Mouse (Mus musculus) left cerebral cortex, adult 11 months (tissue): ENCODE results near the gene Gse1.

ENCODE experiments used
- DNase-seq: peaks from one replicate; pipeline ENCODE4 v3.0.0; 2022; ENCODE audit warnings: low spot score

Gse1 gene

GRCm38 (mm10) chr8:120425199-120425941 lies 197.1 kb downstream of the Gse1 start:
- DNase-seq = no peak

DNA sequence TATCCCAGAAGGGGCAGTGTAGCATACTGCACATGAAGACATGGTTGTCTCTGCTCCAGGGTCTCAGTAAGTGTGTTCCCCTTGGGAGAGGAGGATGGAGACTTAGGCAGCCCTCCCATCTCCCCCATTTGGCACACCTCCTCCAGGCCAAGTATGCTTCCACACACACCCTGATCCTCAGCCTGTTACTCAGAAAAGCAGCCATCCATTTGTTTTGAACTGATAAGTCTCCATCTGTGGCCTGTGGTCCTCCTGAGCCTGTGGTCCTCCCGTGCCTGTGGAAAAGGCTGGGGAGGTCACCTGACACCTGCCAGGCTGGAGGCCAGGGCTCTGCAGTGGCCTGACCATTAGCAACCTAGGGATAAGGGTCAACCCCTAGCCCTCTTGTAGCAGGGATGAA lies 197.8 kb downstream of the Gse1 start:
- DNase-seq = no peak

DNA sequence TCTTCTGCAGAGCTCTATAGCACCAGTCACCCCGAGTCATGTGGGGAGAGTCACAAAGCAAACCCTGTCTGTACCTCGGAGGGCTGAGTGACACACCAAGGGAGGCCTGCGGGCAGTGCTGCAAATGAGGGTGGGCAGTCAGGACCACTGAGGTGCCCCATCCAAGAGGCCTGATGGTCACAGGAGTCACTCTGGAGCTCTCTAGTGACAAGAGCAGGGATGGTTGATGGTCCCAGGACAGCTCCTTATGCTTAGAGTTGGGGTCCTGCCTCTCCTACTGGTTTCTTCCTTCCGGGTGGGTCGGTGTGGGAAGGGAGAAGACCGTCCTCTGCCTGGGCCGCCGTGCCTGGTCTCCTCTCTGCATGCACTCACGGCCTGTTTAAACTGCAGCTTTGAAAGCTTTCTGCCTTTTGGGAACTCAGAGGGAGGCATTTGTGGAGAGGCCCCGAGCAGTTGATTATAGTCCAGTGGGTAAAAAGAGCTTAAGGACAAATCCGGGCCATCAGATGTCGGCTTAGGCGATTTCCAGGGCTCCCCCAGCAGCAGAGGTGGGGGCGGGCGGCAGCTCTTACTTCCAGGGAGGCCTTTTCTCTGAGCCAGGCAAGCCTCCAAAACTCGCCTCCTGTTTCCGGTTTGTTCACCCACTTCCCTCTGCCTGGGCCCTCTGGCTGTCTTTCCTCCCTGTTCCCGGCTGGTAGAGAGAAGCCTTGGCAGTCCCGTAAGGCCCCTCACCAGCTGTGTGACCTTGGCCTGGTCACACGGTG lies 198.5 kb downstream of the Gse1 start:
- DNase-seq = peak; percentile 68

DNA sequence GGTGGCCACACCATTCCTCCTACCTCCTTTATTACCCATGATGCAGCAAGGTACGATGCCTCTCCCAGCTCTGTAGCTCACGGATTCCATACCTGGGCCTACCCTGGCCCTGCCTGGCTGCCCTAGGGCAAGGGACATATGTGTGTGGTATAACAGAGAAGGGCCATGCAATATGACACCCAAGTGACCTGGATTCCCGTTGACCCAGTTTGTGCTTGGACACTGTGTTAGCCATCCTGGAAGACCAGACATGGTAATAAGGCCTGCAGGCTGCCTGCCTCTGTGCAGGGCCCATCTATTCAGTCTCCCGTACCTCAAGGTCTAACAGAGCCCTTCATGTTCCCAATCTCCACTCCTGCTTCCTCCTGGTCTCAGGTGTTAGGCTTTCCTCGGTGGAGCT lies 200.2 kb downstream of the Gse1 start:
- DNase-seq = no peak

DNA sequence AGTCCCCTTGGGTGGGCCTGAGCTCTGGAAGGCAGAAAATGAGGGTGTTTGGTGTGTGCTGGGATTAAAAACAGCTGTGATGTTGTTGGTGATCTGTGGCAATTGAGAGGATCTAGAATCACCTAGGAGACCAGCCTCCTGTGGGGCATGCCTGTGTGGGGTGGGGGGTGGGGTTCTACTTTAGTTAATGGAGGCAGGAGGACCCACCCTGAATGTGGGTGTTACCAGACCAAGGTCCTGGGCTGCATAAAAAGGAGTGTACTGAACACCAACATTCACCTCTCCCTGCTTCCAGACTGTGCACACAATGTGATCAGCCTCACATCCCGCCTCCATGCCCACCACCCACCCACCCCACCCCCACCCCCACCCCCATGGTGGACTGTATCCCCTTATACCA lies 200.9 kb downstream of the Gse1 start:
- DNase-seq = no peak

DNA sequence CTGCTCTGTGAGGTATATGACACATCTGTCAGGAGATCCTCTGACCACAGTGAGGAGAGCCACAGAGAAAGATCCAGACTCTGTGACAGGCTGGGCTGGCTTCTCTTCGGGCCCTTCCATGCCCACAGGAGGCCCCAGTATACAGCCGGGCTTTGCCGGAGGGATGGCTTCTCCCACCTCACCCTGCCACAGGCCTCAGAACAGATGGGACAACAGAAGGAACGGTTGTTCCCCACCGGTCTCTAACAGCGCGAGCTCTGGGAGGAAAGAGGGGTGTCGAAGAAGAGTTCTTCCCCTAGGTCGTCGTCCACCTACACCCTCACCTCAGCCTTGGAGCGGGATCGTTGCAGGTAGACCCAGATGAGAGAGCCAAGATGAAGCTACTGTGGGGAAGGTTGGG lies 202.8 kb downstream of the Gse1 start:
- no peak for DNase-seq

DNA sequence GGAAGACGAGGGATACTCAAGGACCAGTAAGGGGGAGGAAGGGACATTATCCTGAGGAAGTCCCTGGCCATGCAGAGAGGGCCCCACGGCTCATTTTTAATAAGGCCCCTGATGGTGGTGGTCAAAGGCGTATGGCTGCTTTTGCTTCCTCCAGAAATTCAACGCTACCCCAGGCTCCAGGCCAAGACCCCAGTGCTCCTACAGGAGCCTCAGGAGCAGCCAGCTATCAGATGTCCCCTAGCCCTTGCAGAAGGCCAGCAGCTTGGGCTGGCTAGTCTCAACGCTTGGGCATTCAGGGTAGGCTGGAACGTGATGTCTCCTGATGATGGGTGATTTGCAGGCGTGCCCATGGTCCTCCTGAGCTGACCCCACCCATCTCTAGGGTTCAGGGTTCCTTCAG lies 204.2 kb downstream of the Gse1 start:
- no peak for DNase-seq

- no peak for DNase-seq
Observed at GRCm38 (mm10) chr8:120433143-120433542, 204.9 kb downstream of the Gse1 start.

DNA sequence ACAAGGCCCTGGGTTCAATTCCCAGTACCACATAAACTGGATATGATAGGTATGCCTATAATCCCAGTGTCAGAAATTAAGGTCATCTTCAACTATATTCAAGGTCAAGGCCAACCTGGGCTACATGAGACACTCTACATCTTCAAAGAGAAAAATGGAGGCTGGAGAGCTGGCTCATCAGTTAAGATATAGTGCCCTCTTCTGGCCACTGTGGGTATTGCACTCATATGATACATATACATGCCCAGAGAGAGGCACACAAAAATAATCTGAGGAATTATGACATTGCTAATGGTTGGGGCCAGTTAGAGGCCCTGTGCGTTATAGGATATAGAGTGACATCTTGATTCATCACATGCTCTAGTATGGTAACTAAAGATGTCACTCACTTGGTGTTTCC lies 205.5 kb downstream of the Gse1 start:
- no peak for DNase-seq

GRCm38 (mm10) chr8:120435781-120436180 lies 207.5 kb downstream of the Gse1 start:
- no peak for DNase-seq

GRCm38 (mm10) chr8:120436491-120437030 lies 208.3 kb downstream of the Gse1 start:
- no peak for DNase-seq

GRCm38 (mm10) chr8:120437207-120437606 lies 209.0 kb downstream of the Gse1 start:
- no peak for DNase-seq

GRCm38 (mm10) chr8:120437666-120438395 lies 209.6 kb downstream of the Gse1 start:
- no peak for DNase-seq

DNA sequence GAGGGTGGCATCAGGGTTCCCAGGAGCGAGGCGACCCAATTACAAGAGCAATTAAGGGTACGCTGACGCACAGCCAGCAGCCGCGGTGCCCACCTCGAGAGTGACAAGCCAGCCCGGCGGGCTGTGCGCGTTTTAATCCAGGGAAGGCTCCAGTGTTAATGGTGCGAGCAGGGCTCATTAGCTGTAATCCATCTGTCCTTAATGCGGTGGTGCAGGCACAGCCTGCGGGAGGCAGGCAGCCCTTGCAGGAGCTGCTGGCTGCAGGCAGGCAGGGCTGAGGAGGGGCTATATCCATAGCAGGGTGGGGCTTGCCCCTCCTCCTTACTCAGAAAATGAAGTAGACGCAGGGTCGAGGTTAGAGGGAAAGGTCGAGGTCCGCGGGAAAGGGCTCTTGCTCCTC lies 211.1 kb downstream of the Gse1 start:
- DNase-seq = no peak

GRCm38 (mm10) chr8:120440739-120441138 lies 212.5 kb downstream of the Gse1 start:
- no peak for DNase-seq

- no peak for DNase-seq
Observed at GRCm38 (mm10) chr8:120441637-120442036, 213.4 kb downstream of the Gse1 start.

- DNase-seq = no peak
Observed at GRCm38 (mm10) chr8:120442306-120443003, 214.2 kb downstream of the Gse1 start.

- DNase-seq = no peak
Observed at GRCm38 (mm10) chr8:120445249-120445648, 217.0 kb downstream of the Gse1 start.

- no peak for DNase-seq
Observed at GRCm38 (mm10) chr8:120448131-120448530, 219.9 kb downstream of the Gse1 start.

DNA sequence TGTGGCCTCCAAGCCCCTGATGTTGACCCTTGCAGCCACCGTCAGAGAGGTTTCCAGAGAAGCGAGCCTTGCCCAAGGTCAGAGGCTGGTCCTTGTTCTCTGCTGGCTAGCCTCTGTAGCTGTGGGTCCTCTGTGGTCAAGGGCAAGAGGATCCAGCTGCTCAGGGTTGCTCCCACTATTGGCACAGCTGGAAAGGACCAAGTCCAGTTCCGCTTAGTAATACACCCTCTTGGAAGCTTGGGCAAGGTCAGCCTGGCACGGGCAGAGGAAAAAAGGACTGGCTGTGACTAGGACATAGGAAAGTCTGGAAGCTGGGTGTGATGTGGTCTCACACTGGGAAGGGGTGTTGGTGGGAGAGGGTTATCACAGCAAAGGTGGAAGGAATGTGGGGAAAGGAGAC lies 220.9 kb downstream of the Gse1 start:
- no peak for DNase-seq

DNA sequence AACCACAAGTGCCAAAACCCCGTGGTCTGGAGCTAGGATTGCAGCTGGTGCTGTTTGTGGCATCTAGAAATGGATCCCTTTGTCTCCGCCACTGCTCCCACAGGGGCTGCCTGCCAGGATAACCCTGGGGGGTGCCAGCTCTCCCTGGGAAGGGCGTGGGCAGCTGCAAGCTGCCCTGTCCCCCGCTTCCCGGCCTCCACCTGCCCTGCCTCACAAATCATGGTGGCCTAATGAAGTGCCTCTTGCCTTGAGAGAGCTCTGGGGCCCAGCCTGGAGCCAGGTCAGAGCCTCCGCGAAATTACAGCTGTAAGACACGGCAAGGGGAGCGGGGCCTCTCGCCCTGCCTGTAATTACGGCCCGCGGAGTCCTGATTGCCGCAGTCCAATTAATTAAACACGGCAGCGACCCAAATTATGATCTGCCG lies 221.4 kb downstream of the Gse1 start:
- peak; percentile 61 for DNase-seq

- DNase-seq = no peak
Observed at GRCm38 (mm10) chr8:120452111-120452510, 223.9 kb downstream of the Gse1 start.
